Mouse (Mus musculus) subcutaneous adipose tissue, adult 2 months (tissue): ENCODE measurements around the gene Ereg. TPM values are rescaled to one million over a fixed set of nuclear protein-coding genes. Genes with fewer than 3 reads are reported as not detected.

ENCODE experiments used
- polyA plus RNA-seq: library from polyadenylated mRNA; depleted of rRNA; stranded (reverse); fragments of >200 nt; gene quantifications from 2 replicates; pipeline ENCODE4 v1.2.3, GENCODE M21; 2012; ENCODE audit warnings: low replicate concordance; rRNA removed

Gene Ereg
- not detected in 2 replicates for polyA plus RNA-seq

GRCm38 (mm10) chr5:91074450-91074950 lies at the start of gene Ereg:
Gene Ereg, plus strand, starts transcription at chr5:91074622.

GRCm38 (mm10) chr5:91027164-91027563 lies 47.3 kb upstream of the Ereg start, which contains the start of gene Epgn:
Gene Epgn, plus strand, starts transcription at chr5:91027464.

DNA sequence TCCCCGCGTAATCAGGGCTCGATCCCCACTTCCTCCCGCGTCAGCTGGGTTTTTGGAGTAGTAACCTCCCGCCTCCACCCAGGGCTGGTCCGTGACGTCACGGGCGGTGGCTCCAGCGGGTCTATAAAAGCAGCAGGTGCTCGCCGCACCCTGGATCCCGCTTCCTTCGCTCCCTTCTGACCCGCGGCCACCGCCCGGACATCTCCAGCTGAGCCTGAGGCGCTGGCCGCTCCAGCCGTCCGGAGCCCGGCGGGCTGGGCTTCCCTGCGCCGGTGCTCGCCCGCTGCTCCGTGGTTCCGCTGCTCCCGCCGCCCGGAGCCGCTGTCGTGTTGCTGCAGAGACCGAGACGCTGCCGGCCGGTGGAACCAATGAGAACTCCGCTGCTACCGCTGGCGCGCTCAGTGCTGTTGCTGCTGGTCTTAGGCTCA lies 65.0 kb downstream of the Ereg start, which contains the start of gene Areg:
Gene Areg, plus strand, starts transcription at position 154 of the 428 bp plus-strand sequence.

Other genes with a start within 250 kb of the Ereg start
- gene Cxcl1, start 183.4 kb upstream of the Ereg start, polyA plus RNA-seq, result 0.69 and 3.4 TPM in 2 replicates
- 0.54 and 1.8 TPM in 2 replicates for gene Cxcl2, start 170.8 kb upstream of the Ereg start, polyA plus RNA-seq
- gene Mthfd2l, start 143.5 kb upstream of the Ereg start, polyA plus RNA-seq, result 13.4 and 38.7 TPM in 2 replicates
- 0.09 TPM in 1 of 2 replicates, not detected in the other for gene Epgn, start 47.2 kb upstream of the Ereg start, polyA plus RNA-seq
- not detected in 2 replicates for gene Areg, start 65.0 kb downstream of the Ereg start, polyA plus RNA-seq